Mouse (Mus musculus) heart, adult 8-10 months (tissue): Measurements from ENCODE around the gene Vps13c. TPM values are rescaled to one million over a fixed set of nuclear protein-coding genes. Genes with fewer than 3 reads are reported as not detected.

ENCODE experiments used
- DNase-seq: peaks from one replicate; pipeline ENCODE4 v3.0.0; 2022; ENCODE audit warnings: low spot score
- total RNA-seq, 4 experiments: library from RNA; stranded (reverse); gene quantifications; 2 replicates each; pipeline ENCODE4 v1.2.4; 2022

The Vps13c gene
- total RNA-seq, 4 experiments from 2014 or later: 48.5 to 54.4 (median 52.0) TPM

- DNase-seq: peak; percentile 34
Measured at GRCm38 (mm10) chr9:68020776-68021365, 180.7 kb downstream of the Vps13c start.

DNA sequence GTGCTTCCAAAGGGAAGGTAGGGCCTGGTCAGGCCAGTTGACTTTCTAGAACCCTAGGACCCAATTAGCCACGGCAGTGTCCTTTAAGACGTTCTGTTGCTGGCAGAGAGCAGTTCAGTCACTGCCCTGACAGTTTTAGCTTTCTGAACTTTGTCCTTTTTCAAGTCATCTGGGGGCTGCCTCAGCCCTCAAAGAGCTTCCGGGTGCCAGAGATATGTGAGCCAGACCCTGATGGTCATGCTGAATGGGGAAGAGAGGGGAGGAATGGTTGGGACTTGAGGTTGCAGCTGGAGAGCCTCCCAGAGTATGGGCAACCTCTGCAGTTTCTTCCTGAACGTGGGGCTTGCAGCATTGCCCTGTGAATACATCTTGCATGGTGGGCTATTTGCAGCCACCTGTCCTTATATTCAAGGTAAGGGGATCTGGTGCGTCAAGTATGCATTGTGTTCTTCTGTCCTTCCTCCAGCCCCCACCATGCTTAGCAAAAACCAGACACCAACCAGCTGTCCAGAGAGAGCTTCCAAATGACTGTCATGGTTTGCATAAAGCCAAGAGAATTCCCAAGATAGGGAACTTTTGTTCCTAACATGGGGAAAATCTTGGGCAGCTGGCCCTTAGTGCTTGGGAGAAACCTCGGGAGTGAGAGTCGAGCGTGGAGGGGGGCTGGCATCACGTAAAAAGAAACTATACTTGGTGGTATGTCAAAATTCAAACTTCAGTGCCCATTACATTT is 182.3 kb downstream of the Vps13c start:
- peak; percentile 41 for DNase-seq

DNA sequence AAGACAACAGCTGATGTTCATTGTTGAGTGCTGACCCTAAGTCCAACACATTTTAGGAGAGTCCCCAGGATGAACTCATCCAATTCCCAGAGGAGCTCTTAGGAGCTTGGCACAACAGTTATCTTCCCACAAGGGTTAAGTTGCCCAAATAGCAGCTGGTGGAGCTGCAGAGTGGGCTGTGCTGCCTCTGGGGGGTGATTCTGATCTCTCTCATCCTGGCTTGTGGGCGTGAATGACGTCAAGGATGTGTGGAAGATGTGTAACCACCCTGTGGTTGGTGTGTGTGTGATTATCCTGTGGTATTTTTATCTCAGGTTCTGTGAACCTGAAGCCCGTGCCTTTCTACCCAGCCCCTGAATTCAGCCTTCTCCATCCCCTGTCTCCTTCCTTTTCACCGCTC is 188.4 kb downstream of the Vps13c start:
- no peak for DNase-seq

DNA sequence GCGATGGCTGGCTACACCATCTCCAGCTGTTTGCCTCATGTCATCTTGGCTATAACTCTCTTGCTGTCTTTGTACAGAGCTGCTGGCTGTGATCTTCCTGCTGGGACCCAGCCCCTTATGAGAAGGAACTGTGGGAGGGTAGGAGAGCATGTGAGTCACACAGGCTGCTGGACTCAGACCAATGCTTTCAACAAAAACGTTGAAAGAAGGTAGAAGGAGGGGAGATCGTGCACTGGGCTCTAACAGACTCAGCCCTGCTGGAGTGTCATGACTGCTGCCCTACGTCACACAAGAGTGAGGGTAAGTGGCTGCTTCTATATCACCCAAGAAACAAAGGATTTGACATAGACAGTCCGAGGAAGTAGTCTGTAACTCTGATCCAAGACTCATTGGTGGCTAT is 193.6 kb downstream of the Vps13c start:
- no peak for DNase-seq

Other genes with a start within 250 kb of the Vps13c start
- gene C2cd4b, start 81.0 kb upstream of the Vps13c start, total RNA-seq: 1 to 10 TPM in 2 of 4 experiments, under 1 TPM in 2; 0.66 to 1.5 (median 1.1) TPM
- gene C2cd4a, start 8.1 kb upstream of the Vps13c start, total RNA-seq: not detected